Mouse (Mus musculus): Measurements from ENCODE around the gene Msh5.
"Not testable (repeated sequence)": the region's sequence is repeated elsewhere in the genome, so short reads cannot be mapped to it uniquely, and the experiment has no call there.

Msh5 gene

DNA sequence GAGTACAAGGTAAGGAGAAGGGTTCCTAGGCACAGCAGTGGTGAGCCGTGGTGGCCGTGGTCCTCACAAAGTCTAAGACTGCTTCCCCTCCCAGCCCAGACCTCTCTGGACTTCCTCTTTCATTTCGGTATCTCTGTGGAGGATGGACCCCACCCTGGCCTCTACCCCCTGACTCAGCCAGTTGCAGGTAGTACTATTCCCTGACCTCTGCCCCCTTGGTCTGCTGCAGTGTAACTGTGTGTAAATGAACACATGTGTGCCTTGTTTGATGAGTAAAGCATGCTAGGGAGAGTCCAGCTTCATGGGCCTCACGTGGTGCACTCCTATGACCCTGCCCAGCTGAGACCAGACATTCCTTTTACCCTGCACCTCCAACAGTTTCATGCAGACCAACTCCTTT, 22.8 kb downstream of the Msh5 start:
- peak; percentile 45 for DNase-seq (ENCODE audit: low read depth)

GRCm38 (mm10) chr17:35023221-35023620, 23.3 kb downstream of the Msh5 start:
- no peak for DNase-seq (ENCODE audit: low read depth)

GRCm38 (mm10) chr17:35022541-35023060, 23.9 kb downstream of the Msh5 start:
- no peak for DNase-seq (ENCODE audit: low read depth)

DNA sequence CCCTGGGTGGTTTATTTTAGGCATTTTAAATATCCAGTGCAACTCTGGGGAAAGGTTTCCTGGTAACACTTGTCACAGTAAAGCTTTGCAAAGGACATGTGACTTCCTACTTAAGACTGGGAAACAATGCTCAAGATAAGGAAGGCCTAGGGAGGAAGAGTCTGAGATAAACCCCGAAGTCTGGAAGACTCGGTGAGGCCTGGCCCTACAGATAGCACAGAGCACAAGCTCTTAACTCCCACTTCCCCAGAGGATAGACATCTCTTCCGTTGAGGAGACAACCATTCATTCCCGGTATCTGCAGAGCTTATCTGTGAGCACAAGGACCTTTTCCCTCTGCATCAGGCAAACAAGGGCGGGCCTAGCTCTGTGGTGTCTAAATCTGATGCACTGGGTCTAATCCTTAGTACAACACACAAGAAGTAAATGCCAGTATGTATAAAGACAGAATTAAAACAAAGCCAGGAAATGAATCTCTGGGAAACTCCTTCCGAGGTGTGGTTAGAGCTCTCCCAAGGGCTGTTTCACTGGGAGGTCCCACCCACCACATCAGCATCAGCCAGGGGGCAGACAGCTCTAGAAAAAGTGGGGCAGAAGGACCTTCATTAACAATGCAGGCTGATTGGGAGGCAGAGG, 24.6 kb downstream of the Msh5 start:
- peak; percentile 84 for DNase-seq (ENCODE audit: low read depth)

- DNase-seq (ENCODE audit: low read depth): peak; percentile 82
These were observed 25.3 kb downstream of the Msh5 start for GRCm38 (mm10) chr17:35021163-35021808.

- no peak for DNase-seq (ENCODE audit: low read depth)
These were observed 26.0 kb downstream of the Msh5 start for GRCm38 (mm10) chr17:35020551-35020950.

- DNase-seq (ENCODE audit: low read depth): no peak
These were observed 26.7 kb downstream of the Msh5 start for GRCm38 (mm10) chr17:35019894-35020293.

DNA sequence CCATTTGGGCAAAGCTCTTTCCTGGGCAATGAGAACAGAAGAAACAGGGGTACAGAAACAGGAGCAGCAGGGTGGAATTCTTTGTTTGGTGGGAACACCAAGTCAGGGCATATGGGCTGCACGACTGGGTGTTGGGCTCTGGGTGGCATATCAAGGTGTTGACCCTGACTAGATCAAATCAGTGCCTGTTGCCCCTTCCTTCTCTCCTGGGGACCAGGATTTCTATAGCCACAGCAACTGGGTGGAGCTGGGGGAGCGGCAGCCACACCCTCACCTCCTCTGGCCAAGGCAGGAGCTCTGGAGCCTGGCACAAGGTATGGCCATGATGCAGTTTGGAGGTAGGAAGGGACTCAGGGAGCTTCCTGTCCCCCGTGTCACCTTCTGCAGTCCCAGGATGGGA, 28.4 kb downstream of the Msh5 start:
- DNase-seq (ENCODE audit: low read depth): no peak

DNA sequence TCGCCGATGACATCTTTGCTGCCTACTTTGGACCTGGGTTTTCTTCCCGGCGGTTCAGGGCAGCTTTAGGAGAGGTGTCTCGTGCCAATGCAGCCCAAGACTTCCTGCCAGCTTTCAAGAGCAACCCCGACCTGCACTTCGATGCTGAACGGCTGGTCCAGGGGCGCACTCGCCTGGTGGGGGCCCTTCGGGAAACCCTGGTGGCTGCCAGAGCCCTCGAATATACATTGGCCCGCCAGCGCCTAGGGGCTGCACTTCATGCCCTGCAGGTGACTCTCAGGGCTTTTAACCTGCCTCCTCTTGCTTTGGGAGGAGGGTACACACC, 28.9 kb downstream of the Msh5 start:
- no peak for DNase-seq (ENCODE audit: low read depth)

DNA sequence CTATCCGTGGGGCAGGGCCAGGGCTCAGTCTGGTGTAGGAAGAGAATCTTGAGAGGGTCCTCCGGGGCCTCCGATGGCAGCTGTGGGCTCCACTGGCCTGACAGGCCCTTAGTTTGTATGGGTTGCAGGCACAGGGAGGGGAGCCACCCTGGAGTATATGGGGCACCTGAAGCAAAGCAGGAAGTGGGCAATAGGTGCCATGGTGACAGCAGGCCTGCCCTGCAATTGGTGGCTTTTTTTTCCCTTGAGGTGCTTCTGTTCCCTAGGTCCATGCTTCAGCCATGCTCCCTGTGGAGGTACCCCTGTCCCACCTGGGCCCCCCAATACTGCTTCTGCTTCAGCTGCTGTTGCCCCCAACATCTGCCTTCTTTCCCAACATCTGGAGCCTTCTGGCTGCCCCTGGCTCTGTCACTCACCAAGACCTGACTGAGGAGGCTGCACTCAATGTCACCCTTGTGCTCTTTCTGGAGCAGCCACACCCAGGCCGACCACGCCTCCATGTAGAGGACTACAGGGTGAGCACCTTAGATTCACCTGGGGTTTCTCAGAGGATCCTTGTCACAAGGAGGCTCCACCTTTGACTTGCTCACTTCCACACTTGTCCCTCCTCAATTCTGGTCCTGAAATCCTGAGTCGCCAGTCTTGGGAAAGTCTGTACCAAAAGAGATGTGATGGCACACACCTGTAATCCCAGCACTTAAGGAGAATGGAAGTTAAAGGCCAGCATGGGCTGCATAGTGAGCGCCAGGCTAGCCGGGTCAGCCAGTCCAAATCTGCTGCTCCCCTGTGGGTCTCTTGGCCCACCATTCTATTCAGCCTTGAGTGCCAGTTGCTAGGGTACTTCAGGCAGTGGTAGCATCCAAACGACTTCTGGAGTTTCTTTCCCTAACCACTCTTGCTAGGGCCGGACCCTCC, 29.5 kb downstream of the Msh5 start:
- no peak for DNase-seq (ENCODE audit: low read depth)

- peak; percentile 51 for DNase-seq (ENCODE audit: low read depth)
These were observed 30.2 kb downstream of the Msh5 start, which contains the start of gene Vwa7 for GRCm38 (mm10) chr17:35016376-35016775. TSS of gene Vwa7 (plus strand) at chr17:35016579.

- no peak for DNase-seq (ENCODE audit: low read depth)
These were observed 31.2 kb downstream of the Msh5 start for GRCm38 (mm10) chr17:35015296-35015695.

DNA sequence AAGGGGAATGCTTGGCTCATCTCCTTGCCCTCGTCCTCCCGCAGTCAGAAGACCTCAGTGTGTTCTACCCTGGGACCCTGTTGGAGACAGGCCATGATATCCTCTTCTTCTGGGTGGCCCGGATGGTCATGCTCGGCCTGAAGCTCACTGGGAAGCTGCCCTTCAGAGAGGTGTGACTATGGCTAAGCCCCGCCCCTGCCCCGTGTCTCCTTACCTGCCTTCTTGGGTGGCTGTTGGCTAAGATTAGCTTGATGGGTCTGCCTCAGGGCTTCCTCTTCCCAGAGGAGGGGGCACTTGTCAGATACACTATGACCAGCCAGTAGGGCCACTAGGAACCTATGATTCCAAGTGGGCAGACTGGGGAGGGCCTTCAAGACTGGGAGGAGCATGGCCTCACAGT, 33.3 kb downstream of the Msh5 start:
- no peak for DNase-seq (ENCODE audit: low read depth)

GRCm38 (mm10) chr17:35012430-35012829, 34.1 kb downstream of the Msh5 start:
- no peak for DNase-seq (ENCODE audit: low read depth)

GRCm38 (mm10) chr17:35011440-35011839, 35.1 kb downstream of the Msh5 start:
- no peak for DNase-seq (ENCODE audit: low read depth)

DNA sequence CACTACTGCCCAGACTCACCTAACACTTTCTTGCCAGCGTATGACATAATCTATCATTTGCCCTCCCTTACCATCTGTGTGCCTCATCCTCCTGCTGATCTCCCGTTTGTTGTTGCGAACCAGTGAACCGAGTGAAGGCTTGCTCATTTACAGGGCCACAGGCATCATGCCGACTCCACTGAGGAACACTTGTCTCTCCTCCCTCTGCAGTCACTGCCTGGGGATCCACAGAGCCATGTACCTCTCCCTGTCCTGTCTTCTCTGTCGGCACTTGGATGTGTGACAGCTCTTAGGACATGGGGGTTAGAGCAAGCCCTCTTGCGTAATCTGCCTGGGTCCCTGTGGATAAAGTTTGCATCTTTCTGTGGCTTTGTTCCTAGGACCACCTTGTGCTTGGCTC, 37.0 kb downstream of the Msh5 start:
- DNase-seq (ENCODE audit: low read depth): no peak

DNA sequence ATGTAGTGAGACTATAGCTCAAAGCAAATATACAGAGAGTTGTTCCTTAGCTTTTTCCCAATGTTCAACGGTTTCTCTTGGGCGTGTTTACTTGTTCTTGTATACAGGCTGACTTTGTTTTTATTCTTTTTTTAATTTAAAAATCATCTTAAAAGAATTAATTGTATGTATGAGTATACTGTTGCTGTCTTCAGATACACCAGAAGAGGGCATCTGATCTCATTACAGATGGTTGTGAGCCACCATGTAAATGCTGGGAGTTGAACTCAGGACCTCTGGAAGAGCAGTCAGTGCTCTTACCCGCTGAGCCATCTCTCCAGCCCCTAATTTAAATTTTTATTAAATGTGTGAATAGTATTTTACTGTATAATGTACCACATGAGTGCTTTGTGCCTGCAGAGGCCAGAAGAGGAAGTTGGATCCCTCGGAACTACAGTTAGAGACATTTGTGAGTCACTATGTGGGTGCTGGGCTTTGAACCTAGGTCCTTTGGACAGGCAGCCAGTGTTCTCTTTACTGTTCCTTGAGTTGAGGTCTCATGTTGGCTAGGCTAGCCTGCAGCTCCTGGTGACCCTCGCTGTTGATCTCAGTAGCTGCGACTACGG, 39.1 kb downstream of the Msh5 start:
- peak; percentile 67 for DNase-seq (ENCODE audit: low read depth)

- DNase-seq (ENCODE audit: low read depth): not testable (repeated sequence)
These were observed 40.6 kb downstream of the Msh5 start for GRCm38 (mm10) chr17:35005902-35006301.

DNA sequence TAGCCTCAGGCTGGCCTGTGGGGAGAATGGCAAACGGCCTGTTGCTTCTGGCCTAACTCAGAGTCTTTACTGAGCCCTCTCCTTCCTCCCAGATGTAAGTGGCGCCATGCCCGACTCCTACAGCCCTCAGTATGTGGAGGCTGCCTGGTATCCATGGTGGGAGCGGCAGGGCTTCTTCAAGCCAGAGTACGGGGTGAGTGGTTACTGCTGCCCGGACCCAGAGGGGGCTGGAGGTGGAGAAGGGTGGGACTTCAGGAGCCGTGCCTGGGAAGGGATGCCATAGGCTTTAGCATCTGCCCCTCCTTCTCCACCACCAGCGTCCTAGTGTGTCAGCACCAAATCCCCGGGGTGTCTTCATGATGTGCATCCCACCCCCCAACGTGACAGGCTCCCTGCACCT, 41.4 kb downstream of the Msh5 start:
- no peak for DNase-seq (ENCODE audit: low read depth)

DNA sequence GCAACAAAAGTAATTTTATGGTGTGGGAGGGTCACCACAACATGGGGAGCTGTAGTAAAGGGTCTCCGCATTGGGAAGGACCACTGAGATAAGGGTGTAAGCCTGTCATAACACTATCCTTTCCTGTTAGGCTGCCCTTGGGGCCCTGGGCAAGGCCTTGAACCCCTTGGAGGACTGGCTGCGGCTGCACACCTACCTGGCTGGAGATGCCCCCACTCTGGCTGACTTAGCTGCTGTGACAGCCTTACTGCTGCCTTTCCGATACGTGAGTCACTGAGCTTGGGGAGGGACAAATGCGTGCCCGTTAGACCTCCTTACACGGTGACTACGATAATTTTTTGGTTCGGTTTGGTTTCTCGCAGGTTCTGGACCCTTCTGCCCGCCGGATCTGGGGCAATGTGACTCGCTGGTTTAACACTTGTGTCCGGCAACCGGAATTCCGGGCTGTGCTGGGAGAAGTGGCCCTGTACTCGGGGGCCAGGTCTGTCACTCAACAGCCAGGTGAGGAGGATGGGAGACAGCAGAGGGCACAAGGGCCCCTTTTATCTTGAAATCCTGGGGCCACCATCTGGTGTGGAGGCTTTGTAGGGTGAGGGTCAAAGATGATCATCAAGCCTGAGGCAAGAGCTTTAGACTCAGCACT, 42.3 kb downstream of the Msh5 start:
- no peak for DNase-seq (ENCODE audit: low read depth)

GRCm38 (mm10) chr17:35003022-35003838, 43.3 kb downstream of the Msh5 start:
- DNase-seq (ENCODE audit: low read depth): no peak

Data from 416B (cell line).